ENCODE assay signal across 10 mouse cellular contexts in genomic region chr12:69966071-69966470, GRCm38 (mm10). TPM values are rescaled to one million over a fixed set of nuclear protein-coding genes. Genes with fewer than 3 reads are reported as not detected.
A peak's percentile ranks its signal among the peaks of the same experiment; 100 is the strongest.
DNase-seq lines count a peak whose midpoint lies in the region; ATAC-seq and TF ChIP-seq lines count a peak whose summit lies in the region.
"Had no signal": no experiment of that assay in that cellular context is flagged by ENCODE, and none has a peak within 500 bp of the region (broad histone marks: within the 10 kb centered on the region; RNA-seq: fewer than 3 reads in every experiment).

No protein-coding gene starts in this region.

- peak; percentile 37 for DNase-seq in adrenal gland, postnatal 14 days
- no peak for DNase-seq in adrenal gland, postnatal 4 days (ENCODE audit: low spot score in 2 of 2)
- peak; percentile 43 to 46 for DNase-seq in lung, adult 18-20 months
- DNase-seq in lung, adult 2 months = no peak
- DNase-seq in kidney, postnatal 36 days = peak; percentile 17 to 39
- DNase-seq in cerebellum, postnatal 4 days (ENCODE audit: low spot score in 2 of 2) = no peak
- DNase-seq in spleen, postnatal 4 days (ENCODE audit: low spot score in 2 of 2) = no peak

- WGBS in lung, adult 2 months = 49% methylated on average over 5 of the region's 5 CpGs

- 0 out of 2 replicates have a peak, but pooled peaks have one; percentile 25 for ATAC-seq in megakaryocyte progenitor cell, adult 5-6 weeks (replicated peaks; ENCODE audit: poor library complexity)

- TF ChIP-seq CTCF in lung, adult 2 months (IDR thresholded peaks at IDR 0.05; ENCODE audit: insufficient read depth, low read length) = no peak

- no peak for TF ChIP-seq POLR2A in lung, adult 2 months (IDR thresholded peaks at IDR 0.05; ENCODE audit: borderline replicate concordance, extremely low read depth, low read depth, low read length)

- peaks cover 2% of the 10 kb centered on the region for H3K4me1 ChIP-seq in lung, adult 2 months (ENCODE audit: control insufficient read depth, insufficient read depth, low read length)
- H3K4me1 ChIP-seq: limb, embryonic 12.5 days; midbrain, embryonic 10.5 days had no signal

- H3K4me3 ChIP-seq in lung, adult 2 months (replicated peaks; ENCODE audit: extremely low read depth, low read depth, low read length) = no peak overlapping the region
- H3K4me3 ChIP-seq: limb, embryonic 12.5 days; midbrain, embryonic 10.5 days had no signal

RNA-seq across cellular contexts. Expression of gene Sav1, which starts 20.7 kb away (rescaled TPM):
- total RNA-seq in adrenal gland, postnatal 14 days (2021) = 45.7 and 49.3 TPM in 2 replicates
- 10 to 100 TPM; 47.6 to 50.0 TPM for total RNA-seq in adrenal gland, postnatal 4 days (2021)
- 24.5 and 37.4 TPM in 2 replicates for polyA plus RNA-seq in lung, adult 2 months (2012; rRNA removed)
- total RNA-seq in megakaryocyte progenitor cell, adult 5-6 weeks (2015) = 93.9 and 96.8 TPM in 2 replicates
- total RNA-seq in megakaryocyte progenitor cell, adult 5-6 weeks (2017) = 35.5 and 42.6 TPM in 2 replicates

Comparison
In these comparisons a context has a peak if more than half of its experiments do, and no peak if none do; other contexts are left out.
1. DNase-seq: peak in adrenal gland, postnatal 14 days (single experiment), lung, adult 18-20 months (2 of 2) and kidney, postnatal 36 days (2 of 2); none in adrenal gland, postnatal 4 days (0 of 2), lung, adult 2 months (single experiment), cerebellum, postnatal 4 days (0 of 2) and spleen, postnatal 4 days (0 of 2).